Mouse (Mus musculus) G1E (cell line): Measurements from ENCODE around the gene Rad51d.

Source experiments
- CTCF ChIP-seq: IDR thresholded peaks from 2 replicates; pipeline ENCODE4 v1.5.1; 2012; ENCODE audit warnings: low read depth, low read length, inconsistent platforms, mixed read lengths
- TAL1 ChIP-seq: conservative IDR thresholded peaks from 2 replicates; pipeline ENCODE4 v1.6.1; 2012; ENCODE audit warnings: low read depth, low read length, inconsistent platforms, mixed read lengths

DNA sequence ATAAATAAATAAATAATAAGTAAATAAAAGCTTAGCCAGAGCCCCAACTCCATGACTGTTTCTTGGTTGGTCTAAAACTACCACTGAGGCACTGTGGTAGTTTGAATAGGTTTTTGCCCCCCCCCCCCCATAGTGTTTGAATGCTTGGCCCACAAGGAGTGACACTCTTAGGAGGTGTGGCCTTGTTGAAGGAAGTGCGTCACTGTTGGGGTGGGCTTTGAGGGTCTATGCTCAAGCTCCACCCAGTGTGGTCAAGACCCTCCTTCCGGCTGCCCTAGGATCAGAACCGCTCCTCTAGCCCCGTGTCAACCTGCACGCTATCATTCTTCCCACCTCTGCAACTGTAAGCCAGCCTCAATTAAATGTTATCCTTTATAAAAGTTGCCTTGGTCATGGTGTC is 14.8 kb downstream of the Rad51d start:
- TF ChIP-seq CTCF (no peak), TAL1 (no peak)
